Mouse (Mus musculus): ENCODE measurements around the gene Spock1.

The Spock1 gene

DNA sequence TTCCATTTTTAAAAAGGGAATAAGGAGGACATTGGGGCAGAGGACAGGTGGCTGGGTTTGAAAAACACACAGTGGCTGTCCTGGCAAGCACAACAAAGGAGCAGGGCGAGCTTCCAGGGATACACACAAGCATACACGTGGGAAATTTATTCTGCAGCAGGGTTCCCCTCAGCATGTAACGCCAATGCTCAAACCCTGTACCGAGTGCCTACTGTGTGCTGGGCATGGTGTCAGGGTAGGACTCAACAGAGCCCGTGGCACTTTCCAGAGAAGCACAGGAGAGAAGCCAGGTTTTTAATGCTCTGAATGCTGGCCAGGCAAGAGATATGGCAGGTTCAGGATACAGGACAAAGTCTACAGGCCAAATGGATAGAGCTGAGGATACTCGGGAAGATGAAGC is 101.8 kb downstream of the Spock1 start:
- no peak for DNase-seq (ENCODE audit: low spot score)

DNA sequence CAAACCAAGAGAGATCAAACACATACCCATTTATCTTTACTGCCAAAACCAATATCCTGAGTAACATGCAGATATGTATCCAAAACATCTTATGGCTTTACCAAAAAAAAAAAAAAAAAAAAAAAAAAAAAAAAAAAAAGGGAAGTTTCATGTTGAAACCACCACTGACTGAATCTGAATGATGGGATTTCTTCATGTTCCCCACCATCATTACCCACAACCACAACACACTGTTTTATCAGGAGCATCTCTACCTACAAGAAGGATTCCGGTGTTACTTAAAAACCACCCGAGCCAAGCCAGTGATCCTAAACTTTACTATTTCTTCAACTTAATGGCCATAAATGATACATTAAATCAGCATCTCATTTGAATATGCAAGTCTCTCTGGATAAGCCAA is 109.5 kb downstream of the Spock1 start:
- DNase-seq (ENCODE audit: low spot score) = no peak

GRCm38 (mm10) chr13:57796951-57797692 is 111.0 kb downstream of the Spock1 start:
- DNase-seq (ENCODE audit: low spot score) = no peak

DNA sequence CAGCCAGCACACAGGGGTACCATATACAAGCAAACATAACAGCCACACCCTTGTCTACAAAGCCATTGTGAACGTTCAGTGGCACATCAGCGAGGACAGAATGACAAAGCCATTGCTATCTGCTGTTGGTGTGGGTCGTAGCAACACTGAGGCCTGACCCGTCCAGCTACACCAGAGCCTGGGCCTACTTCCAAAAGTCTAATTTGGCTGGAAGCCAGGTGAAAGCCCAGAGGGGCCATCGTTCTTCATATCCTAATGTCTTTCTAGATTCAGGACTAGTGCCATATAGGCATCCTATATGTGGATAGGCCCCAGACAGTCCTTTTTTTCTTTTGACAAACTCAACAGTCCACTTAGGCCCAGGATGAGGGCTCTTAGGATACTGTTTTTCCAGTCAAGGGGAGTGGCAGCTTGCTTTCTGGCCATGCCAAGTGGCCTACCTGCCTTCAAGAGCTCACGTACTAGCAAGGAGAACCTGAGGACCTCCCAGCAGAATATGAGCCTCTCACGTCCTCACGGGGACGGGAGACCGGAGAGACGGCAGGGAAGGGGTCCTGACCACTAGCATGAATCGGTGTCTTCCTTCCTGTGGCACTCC is 114.4 kb downstream of the Spock1 start:
- DNase-seq (ENCODE audit: low spot score) = no peak

- peak; percentile 18 for DNase-seq (ENCODE audit: low spot score)
Measured at GRCm38 (mm10) chr13:57789796-57790195, 118.3 kb downstream of the Spock1 start.

DNA sequence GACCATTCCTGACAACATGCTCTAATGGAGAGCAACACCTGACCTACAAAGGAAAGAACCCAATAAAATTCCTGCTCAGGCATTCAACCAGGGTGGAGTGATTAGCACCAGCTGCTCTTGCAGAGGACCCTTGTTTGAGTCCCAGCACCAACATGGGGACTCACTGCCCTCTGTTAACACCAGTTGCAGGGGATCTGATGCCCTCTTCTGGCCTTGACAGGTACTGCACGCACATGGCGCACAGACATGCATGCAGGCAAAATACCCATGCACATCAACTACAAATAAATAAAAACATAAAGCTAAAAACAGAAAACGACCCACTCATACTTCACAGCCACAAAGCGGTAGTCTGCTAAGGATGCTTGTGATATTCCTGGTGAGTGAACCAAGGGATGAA is 119.8 kb downstream of the Spock1 start:
- DNase-seq (ENCODE audit: low spot score) = no peak

- no peak for DNase-seq (ENCODE audit: low spot score)
Measured at GRCm38 (mm10) chr13:57786278-57786677, 121.9 kb downstream of the Spock1 start.

- no peak for DNase-seq (ENCODE audit: low spot score)
Measured at GRCm38 (mm10) chr13:57782975-57783374, 125.2 kb downstream of the Spock1 start.

DNA sequence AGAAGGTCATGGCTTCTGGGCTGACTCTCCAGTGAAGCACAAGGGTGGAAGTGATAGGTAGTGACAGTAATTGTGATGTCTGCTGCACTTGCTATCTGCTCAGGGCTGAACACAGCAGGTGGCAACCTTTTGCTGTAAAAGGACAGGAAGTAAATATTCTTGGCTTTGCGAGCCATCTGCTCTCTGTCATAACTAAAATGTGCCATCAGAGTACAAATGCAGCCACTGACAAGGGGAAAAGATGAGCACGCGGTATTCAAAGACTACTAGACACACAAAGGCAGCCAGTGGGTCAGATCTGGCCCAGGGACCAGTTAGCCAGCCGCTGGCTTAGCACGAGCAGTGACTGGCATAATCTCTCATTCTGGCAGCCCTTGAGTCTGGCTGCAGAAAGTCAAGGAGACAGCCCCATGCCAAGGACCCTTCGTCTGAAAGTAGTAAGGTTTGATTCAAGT is 126.0 kb downstream of the Spock1 start:
- no peak for DNase-seq (ENCODE audit: low spot score)

DNA sequence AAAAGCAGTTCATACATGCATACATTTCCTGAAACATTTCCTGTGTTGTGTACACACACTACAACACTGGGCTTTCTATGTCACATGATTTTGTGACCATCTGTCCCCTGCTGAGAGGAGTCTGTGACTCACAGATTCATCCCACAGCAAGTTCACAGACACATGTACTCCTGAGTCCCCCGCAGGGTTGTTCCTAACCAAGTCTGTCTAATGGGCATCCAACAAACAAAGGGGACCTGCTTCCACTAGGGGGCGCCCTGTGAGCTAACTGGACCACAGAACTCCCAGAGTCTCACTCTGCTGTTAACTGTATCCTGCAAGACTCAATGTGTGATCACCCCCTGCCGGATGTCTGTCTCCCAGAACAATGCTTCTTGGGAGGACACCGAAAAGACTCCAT is 129.0 kb downstream of the Spock1 start:
- peak; percentile 16 for DNase-seq (ENCODE audit: low spot score)

DNA sequence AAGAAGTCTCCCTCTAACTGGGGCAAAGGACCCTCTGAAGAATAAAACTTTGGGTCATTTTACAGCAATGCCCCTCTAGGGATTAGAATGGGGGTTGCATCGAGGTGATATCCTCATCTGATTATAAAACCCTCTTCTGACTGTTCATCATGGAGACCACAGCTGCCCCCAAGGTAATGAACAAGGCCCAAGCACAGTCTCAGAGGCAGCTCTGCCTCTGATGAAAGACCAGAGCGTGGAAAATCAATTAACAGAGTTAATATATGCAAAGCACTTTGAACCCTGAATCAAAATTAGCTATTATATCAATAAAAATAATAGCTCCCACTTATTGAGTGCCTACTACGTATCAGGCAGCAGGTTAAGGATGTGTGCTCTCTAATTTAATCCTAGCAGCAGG is 129.6 kb downstream of the Spock1 start:
- DNase-seq (ENCODE audit: low spot score) = no peak

DNA sequence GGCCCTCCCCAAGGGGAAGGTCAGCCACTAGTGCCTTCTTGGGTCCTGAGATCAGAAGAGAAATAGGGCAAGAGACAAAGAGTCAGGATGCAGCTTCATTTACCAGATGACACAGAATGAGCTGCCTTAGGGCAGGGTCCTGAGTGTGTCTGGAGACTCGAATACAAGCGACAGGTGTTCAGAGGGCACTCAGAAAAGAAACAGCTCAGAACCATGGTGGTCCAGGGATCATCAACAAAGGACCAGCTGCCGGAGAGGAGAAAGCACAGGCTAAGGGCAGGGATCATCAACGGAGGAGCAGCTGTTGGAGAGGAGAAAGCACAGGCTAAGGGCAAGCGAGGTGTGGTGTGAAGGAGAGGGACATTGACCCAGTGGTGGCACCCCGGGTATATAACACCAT is 136.1 kb downstream of the Spock1 start:
- no peak for DNase-seq (ENCODE audit: low spot score)

- peak; percentile 36 for DNase-seq (ENCODE audit: low spot score)
Measured at GRCm38 (mm10) chr13:57766721-57767120, 141.4 kb downstream of the Spock1 start.

DNA sequence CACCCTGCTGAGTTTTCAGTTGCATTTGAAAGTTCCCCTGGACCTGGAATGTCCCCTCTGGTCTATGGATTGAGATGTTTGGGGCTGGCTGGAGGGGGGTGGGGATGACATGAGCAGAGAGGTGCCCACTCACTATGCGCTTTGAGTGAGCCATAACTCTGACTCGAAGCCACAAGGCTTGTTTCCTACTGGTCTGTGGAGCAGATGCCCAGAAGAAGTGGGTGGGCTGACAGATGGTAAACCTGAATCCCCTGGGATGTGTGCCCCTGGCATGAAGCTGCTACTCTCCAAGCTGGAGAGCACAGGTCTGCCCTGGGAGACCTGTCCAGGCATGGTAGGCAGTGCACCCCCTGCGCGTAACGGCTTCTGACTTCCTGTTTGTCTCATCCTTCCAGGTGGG is 147.0 kb downstream of the Spock1 start:
- DNase-seq (ENCODE audit: low spot score) = no peak

- DNase-seq (ENCODE audit: low spot score) = no peak
Measured at GRCm38 (mm10) chr13:57760618-57761017, 147.5 kb downstream of the Spock1 start.

GRCm38 (mm10) chr13:57756316-57756715 is 151.8 kb downstream of the Spock1 start:
- no peak for DNase-seq (ENCODE audit: low spot score)

- no peak for DNase-seq (ENCODE audit: low spot score)
Measured at GRCm38 (mm10) chr13:57750831-57751230, 157.3 kb downstream of the Spock1 start.

- no peak for DNase-seq (ENCODE audit: low spot score)
Measured at GRCm38 (mm10) chr13:57744667-57745066, 163.5 kb downstream of the Spock1 start.

GRCm38 (mm10) chr13:57741186-57741585 is 166.9 kb downstream of the Spock1 start:
- DNase-seq (ENCODE audit: low spot score) = no peak

GRCm38 (mm10) chr13:57740473-57740872 is 167.7 kb downstream of the Spock1 start:
- DNase-seq (ENCODE audit: low spot score) = no peak

DNA sequence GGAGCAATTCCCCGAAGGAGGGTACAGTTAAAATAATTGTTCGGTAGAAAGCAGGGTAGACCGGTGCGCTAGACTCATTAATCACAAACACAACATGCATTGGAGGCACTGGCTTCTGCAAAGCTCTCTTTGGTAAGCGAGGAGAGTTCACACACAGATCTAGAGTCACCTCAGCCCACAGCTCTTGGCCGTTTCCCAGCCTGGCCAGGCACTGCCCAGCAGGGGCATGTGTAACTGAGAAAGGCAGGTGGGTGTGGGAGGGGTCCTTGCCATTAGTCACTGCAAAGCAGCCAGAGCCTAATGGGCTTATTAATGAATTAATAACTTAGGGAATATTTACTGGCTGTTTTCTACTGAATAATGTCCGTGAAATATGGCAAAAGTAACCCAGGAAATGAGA is 172.1 kb downstream of the Spock1 start:
- no peak for DNase-seq (ENCODE audit: low spot score)

- DNase-seq (ENCODE audit: low spot score) = no peak
Measured at GRCm38 (mm10) chr13:57734549-57734948, 173.6 kb downstream of the Spock1 start.

DNA sequence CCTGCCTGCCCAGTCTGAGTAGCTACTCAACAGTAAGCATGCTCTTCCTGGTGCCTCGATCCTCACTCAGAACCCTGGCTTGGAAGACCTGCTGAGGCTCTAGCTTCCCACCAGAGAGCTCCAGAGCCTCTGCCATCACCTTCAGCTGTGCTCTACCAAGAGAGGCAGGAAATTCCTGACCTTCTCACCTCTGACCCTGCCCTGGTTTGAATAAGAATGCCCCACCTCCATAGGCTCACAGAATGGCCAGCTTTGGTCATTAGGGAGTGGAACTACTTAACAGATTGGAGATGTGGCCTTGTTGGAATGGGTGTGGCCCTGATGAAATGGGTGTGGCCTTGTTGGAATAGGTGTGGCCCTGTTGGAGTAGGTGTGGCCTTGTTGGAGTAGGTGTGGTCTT is 174.6 kb downstream of the Spock1 start:
- no peak for DNase-seq (ENCODE audit: low spot score)

GRCm38 (mm10) chr13:57732251-57732650 is 175.9 kb downstream of the Spock1 start:
- DNase-seq (ENCODE audit: low spot score) = no peak
